Mouse (Mus musculus): ENCODE data around the gene Trappc4.
A peak's percentile ranks its signal among the peaks of the same experiment; 100 is the strongest.

DNA sequence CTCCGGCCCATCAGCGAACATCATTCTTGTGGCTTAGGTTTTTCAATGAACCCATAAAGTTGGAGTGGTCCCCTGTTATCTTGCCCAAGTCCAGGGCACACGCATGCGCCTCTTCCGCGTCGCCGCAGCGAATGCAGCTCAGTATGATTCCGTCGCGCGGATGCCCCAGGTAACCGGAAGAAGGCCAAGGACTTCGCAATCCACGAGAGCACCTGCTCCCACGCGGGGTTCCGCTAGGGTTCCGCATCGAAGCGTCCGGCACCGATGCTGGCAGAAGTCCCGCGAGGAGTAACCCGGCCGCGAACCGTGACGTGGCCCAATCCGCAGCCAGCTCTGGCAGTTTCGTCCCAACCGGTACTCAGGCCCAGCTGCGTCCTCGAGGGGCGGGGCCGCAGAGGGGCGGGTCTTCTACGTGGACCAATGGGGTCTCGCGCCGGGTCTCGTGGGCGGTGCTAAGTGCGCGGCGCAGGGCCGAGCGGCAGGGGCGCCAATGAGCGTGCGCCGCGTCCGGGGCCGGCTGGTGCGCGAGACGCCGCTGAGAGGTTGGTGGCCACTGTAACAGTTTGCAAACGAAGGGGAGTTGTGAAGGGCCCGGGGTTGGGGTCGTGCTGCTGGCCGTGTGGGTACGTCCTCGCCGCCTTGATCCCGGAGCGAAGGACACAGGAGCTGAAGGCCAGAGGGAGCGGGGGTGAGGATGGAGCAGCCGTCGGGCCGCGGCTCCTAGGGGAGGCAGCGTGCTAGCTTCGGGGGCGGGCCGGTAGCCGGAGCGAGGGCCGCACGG lies 28.2 kb downstream of the Trappc4 start, which contains the start of gene Hyou1:
- TF ChIP-seq CTCF (IDR thresholded peaks at IDR 0.05; ENCODE audit: borderline replicate concordance, insufficient read depth, low read length) (no peak), POLR2A (IDR thresholded peaks at IDR 0.05; ENCODE audit: low read depth, low read length) (peak; percentile 83)
